Mouse (Mus musculus): ENCODE data around the gene Rapgef4. TPM values are rescaled to one million over a fixed set of nuclear protein-coding genes. Genes with fewer than 3 reads are reported as not detected.

Gene Rapgef4
- polyA plus RNA-seq, 1 experiment from 2014 or later, result 16.7 TPM

GRCm38 (mm10) chr2:72018736-72019135 is 37.7 kb downstream of the Rapgef4 start:
- no peak overlapping the region for H3K27ac ChIP-seq
- WGBS, result 75% methylated on average over 1 of the region's 1 CpGs
- ATAC-seq (ENCODE audit: low FRiP score), result no peak

DNA sequence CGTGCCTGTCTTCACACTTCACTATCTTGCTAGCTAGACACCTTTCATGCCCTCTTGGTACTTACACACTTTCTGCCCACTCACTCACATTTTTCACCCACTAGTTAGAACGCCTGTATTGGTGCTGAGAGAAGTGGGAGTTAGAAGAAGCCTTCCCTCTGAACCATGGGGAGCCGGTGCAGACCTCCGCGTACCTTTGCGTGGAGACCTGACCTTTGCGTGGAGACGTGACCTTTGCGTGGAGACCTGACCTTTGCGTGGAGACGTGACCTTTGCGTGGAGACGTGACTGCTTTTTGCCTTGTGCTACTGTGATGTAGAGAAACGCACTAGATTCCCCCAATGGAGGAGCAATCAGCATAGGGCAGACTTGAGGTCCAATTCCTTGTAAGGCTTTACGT is 39.7 kb downstream of the Rapgef4 start:
- H3K9me3 ChIP-seq, result no peaks in the 10 kb centered on the region
- no peak for ATAC-seq (ENCODE audit: low FRiP score)
- H3K9ac ChIP-seq, result no peak overlapping the region
- no peak overlapping the region for H3K4me3 ChIP-seq
- 90% methylated on average over 15 of the region's 15 CpGs for WGBS
- H3K27me3 ChIP-seq, result no peaks in the 10 kb centered on the region
- no peaks in the 10 kb centered on the region for H3K36me3 ChIP-seq
- no peaks in the 10 kb centered on the region for H3K4me1 ChIP-seq (replicated peaks)
- H3K4me2 ChIP-seq, result no peak overlapping the region
- no peak overlapping the region for H3K27ac ChIP-seq

More at GRCm38 (mm10) chr2:72018736-72019135, 37.7 kb downstream of the Rapgef4 start:
- no peak overlapping the region for H3K4me3 ChIP-seq
- no peaks in the 10 kb centered on the region for H3K4me1 ChIP-seq (replicated peaks)
- H3K4me2 ChIP-seq, result no peak overlapping the region
- H3K9ac ChIP-seq, result no peak overlapping the region
- no peaks in the 10 kb centered on the region for H3K36me3 ChIP-seq
- no peaks in the 10 kb centered on the region for H3K27me3 ChIP-seq
- no peaks in the 10 kb centered on the region for H3K9me3 ChIP-seq

DNA sequence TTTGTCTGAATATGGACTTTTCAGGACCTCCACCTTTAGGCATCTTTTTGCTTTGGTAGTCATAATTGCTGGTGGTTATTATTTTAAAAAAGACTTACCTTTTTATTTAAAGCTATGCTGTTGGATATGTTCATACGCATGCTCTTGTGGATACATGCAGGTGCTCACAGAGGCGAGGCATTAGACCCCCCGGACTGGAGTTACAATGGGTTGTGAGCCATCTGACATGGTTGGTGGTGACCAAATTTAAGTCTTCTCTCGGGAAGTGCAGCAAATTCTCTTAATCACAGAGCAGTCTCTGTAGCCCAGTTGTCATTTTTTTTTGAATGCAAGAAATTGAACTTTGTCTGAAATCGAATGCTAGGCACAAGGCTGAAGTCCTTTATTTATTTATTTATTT is 40.4 kb downstream of the Rapgef4 start:
- H3K27ac ChIP-seq, result no peak overlapping the region
- no peak overlapping the region for H3K4me3 ChIP-seq
- H3K9ac ChIP-seq, result no peak overlapping the region
- H3K27me3 ChIP-seq, result no peaks in the 10 kb centered on the region
- ATAC-seq (ENCODE audit: low FRiP score), result no peak
- WGBS, result 76% methylated on average over 5 of the region's 5 CpGs
- H3K9me3 ChIP-seq, result no peaks in the 10 kb centered on the region
- H3K4me1 ChIP-seq (replicated peaks), result no peaks in the 10 kb centered on the region
- H3K36me3 ChIP-seq, result no peaks in the 10 kb centered on the region
- no peak overlapping the region for H3K4me2 ChIP-seq

- no peak for ATAC-seq (ENCODE audit: low FRiP score)
- Histone ChIP-seq H3K27me3 (no peaks in the 10 kb centered on the region), H3K4me3 (no peak overlapping the region), H3K9ac (no peak overlapping the region), H3K4me1 (replicated peaks) (no peaks in the 10 kb centered on the region), H3K9me3 (no peaks in the 10 kb centered on the region), H3K27ac (no peak overlapping the region), H3K4me2 (no peak overlapping the region), H3K36me3 (no peaks in the 10 kb centered on the region)
- WGBS, result 61% methylated on average over 3 of the region's 3 CpGs
Measured at GRCm38 (mm10) chr2:72021845-72022244, 40.8 kb downstream of the Rapgef4 start.

- H3K27me3 ChIP-seq, result no peaks in the 10 kb centered on the region
- no peaks in the 10 kb centered on the region for H3K9me3 ChIP-seq
- no peak overlapping the region for H3K4me2 ChIP-seq
- H3K36me3 ChIP-seq, result no peaks in the 10 kb centered on the region
- no peak overlapping the region for H3K27ac ChIP-seq
- H3K4me1 ChIP-seq (replicated peaks), result no peaks in the 10 kb centered on the region
- WGBS, result 89% methylated on average over 5 of the region's 5 CpGs
- no peak overlapping the region for H3K4me3 ChIP-seq
- no peak for ATAC-seq (ENCODE audit: low FRiP score)
- no peak overlapping the region for H3K9ac ChIP-seq
Measured at GRCm38 (mm10) chr2:72023791-72024190, 42.8 kb downstream of the Rapgef4 start.

DNA sequence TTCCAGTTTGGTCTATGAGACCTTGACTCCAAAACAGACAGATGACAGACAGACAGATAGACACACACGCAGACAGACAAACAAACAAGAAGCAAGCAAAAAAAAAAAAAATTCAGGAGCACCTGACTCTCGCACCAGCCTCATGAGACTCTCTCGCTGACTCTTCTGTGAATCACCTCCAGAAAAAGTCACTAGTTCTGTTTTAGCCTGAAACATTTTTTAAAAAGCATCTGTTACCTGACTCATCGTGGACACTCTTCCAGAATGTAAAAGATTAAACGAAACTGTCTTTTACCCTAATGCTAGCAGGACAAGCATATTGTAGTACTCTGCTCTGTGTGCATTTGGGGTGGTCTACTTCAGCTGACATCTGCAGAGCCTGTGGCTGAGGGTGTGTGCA is 44.6 kb downstream of the Rapgef4 start:
- H3K9me3 ChIP-seq, result no peaks in the 10 kb centered on the region
- H3K4me1 ChIP-seq (replicated peaks), result no peaks in the 10 kb centered on the region
- no peak overlapping the region for H3K9ac ChIP-seq
- H3K4me2 ChIP-seq, result no peak overlapping the region
- H3K4me3 ChIP-seq, result no peak overlapping the region
- WGBS, result 91% methylated on average over 5 of the region's 5 CpGs
- no peak for ATAC-seq (ENCODE audit: low FRiP score)
- no peaks in the 10 kb centered on the region for H3K27me3 ChIP-seq
- H3K36me3 ChIP-seq, result no peaks in the 10 kb centered on the region
- no peak overlapping the region for H3K27ac ChIP-seq

DNA sequence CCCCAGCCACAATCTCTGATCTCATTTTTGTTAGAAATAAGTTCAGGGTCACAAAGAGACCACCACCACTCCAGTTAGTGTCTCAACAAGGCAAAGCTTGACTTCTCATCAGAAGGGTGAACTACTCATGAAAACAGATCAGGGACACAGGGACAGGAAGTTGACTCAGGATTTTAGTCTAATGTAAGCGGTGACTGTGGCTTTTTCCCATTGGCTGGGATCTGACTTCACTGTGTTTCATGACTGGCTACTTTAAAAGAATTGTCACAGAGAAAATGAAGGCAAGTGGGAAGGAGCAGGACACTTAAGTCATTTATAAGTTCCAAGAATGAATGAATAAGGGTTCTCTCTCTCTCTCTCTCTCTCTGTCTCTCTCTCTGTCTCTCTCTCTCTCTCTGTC is 45.5 kb downstream of the Rapgef4 start:
- ATAC-seq (ENCODE audit: low FRiP score), result no peak
- H3K4me3 ChIP-seq, result no peak overlapping the region
- H3K4me2 ChIP-seq, result no peak overlapping the region
- WGBS, result 85% methylated on average over 1 of the region's 1 CpGs
- H3K36me3 ChIP-seq, result no peaks in the 10 kb centered on the region
- no peak overlapping the region for H3K27ac ChIP-seq
- no peaks in the 10 kb centered on the region for H3K9me3 ChIP-seq
- no peaks in the 10 kb centered on the region for H3K27me3 ChIP-seq
- H3K4me1 ChIP-seq (replicated peaks), result no peaks in the 10 kb centered on the region
- H3K9ac ChIP-seq, result no peak overlapping the region

DNA sequence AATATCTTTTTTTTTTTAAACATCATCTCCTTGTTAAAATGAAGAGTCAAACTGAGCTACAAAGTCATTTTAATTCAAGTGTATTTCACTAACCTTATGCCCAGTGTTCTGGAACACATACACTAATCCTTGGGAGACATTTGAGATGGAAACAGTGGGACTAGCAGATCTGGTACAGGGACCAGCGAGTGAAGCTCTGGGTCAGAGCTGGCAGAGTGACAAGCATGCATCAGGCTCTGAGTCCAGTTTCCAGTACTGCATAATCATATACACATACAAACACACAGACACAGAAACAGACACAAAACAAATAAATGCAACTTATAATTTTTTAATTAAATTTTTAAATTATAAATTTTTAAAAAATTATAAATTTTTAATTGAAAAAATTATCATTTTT is 48.0 kb downstream of the Rapgef4 start:
- ATAC-seq (ENCODE audit: low FRiP score), result no peak
- WGBS, result 74% methylated on average over 1 of the region's 1 CpGs

DNA sequence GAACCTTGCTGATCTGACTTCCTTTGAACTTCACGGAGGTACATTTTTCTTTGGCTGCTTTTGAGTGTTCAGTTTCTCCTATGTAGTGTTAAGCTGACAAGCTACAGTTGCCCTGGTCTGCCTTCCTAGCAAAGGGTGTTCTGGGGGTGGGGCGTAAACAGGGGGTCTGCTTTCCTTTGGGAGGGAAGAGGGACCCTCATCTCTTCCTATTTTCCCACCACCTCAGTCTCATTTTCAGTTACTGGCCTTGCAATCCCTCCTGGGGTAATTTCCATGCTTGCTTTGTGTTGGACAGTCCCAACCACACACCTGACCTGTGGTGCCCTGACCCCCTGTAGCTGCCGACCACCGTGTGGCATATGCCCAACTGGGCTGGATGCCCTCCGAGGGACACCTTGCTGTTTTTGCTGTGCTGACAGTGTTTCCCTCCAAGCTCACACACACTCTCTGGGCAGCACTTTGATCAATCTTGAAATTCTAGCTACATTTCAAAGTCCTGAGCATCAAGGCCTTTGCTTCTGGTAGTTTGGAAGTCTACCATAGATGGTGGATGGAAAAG is 48.6 kb downstream of the Rapgef4 start:
- Histone ChIP-seq H3K36me3 (no peaks in the 10 kb centered on the region), H3K4me2 (no peak overlapping the region), H3K27ac (no peak overlapping the region), H3K4me1 (replicated peaks) (no peaks in the 10 kb centered on the region), H3K27me3 (no peaks in the 10 kb centered on the region), H3K9ac (no peak overlapping the region), H3K9me3 (no peaks in the 10 kb centered on the region), H3K4me3 (no peak overlapping the region)
- WGBS, result 86% methylated on average over 5 of the region's 5 CpGs
- ATAC-seq (ENCODE audit: low FRiP score), result no peak

More for the DNA sequence above, 48.0 kb downstream of the Rapgef4 start:
- no peak overlapping the region for H3K27ac ChIP-seq
- H3K9me3 ChIP-seq, result no peaks in the 10 kb centered on the region
- no peak overlapping the region for H3K4me3 ChIP-seq
- H3K36me3 ChIP-seq, result no peaks in the 10 kb centered on the region
- no peaks in the 10 kb centered on the region for H3K4me1 ChIP-seq (replicated peaks)
- no peaks in the 10 kb centered on the region for H3K27me3 ChIP-seq
- no peak overlapping the region for H3K9ac ChIP-seq
- no peak overlapping the region for H3K4me2 ChIP-seq

DNA sequence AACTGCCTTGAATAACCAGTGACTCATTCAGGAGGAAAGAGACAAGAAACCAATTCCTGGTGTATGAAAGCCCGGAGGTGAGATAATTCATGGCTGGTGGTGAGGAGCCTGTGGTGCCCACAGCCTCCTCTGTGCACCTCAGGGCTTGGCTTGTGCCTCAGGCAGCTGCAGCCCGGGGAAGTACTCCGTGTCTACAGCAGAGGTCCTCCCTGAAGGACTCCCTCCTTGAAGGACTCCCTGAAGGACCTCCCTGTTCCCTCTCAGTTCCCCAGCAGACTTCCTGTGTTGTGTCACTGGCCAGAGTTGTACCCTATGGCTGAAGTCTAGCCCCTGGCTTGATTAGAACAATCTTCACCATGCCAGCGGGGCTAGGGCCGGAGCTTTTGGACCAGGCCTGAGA is 50.7 kb downstream of the Rapgef4 start:
- H3K36me3 ChIP-seq, result no peaks in the 10 kb centered on the region
- 87% methylated on average over 5 of the region's 5 CpGs for WGBS
- ATAC-seq (ENCODE audit: low FRiP score), result no peak

DNA sequence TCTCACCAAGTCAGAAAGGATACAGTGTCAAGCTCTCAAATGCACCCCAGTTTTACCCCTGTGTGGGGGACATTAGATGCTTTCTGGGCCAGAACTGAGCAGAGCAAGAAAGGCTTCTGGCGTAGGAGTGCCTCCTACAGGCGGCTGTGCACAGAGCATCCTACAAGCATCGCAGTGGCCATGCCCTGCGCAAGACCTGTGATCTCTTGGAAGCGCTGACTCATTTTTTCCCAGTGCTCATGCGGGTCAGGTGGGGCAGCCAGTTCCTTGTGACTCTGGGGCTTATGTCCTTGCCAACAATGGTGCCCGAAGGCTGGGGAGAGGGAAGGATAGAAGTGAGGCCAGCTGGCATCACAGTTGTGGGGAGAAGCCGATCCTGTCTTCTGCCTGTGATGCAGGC is 54.6 kb downstream of the Rapgef4 start:
- Histone ChIP-seq H3K4me3 (no peak overlapping the region), H3K9me3 (no peaks in the 10 kb centered on the region), H3K27me3 (peaks cover 13% of the 10 kb centered on the region), H3K9ac (no peak overlapping the region; the same call in 1 of the 2 replicates), H3K4me2 (no peak overlapping the region), H3K27ac (no peak overlapping the region), H3K4me1 (replicated peaks) (no peaks in the 10 kb centered on the region; the same call in 1 of the 2 replicates), H3K36me3 (no peaks in the 10 kb centered on the region)
- ATAC-seq (ENCODE audit: low FRiP score), result no peak
- 57% methylated on average over 8 of the region's 8 CpGs for WGBS

More for the DNA sequence above, 50.7 kb downstream of the Rapgef4 start:
- no peak overlapping the region for H3K4me3 ChIP-seq
- no peak overlapping the region for H3K4me2 ChIP-seq
- no peak overlapping the region for H3K9ac ChIP-seq
- H3K27ac ChIP-seq, result no peak overlapping the region
- H3K4me1 ChIP-seq (replicated peaks), result no peaks in the 10 kb centered on the region
- peaks cover under 1% of the 10 kb centered on the region; the same call in 1 of the 2 replicates for H3K27me3 ChIP-seq
- no peaks in the 10 kb centered on the region for H3K9me3 ChIP-seq

DNA sequence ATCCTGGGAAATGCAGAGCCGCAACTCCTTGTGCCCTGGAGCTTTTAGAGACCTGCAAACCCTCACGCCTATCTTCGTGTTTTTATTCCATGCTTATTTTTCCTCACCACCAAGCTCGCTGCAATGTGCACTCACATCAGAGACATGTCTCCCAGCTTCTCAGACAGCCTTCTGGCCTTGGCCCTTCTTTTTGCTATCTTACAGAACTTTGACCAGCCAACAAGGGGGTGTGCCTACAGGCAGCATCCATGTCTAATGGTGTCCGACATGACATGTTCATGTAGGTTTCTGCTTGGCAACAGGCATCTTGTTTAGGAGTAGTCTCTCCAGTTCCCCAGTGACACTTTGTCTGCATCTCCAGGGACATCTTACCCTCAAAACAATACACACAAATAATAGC is 56.3 kb downstream of the Rapgef4 start:
- no peaks in the 10 kb centered on the region for H3K36me3 ChIP-seq
- no peak overlapping the region for H3K4me3 ChIP-seq
- H3K27ac ChIP-seq, result no peak overlapping the region
- no peaks in the 10 kb centered on the region for H3K9me3 ChIP-seq
- H3K27me3 ChIP-seq, result peaks cover 19% of the 10 kb centered on the region
- no peak for ATAC-seq (ENCODE audit: low FRiP score)
- WGBS, result 88% methylated on average over 5 of the region's 5 CpGs
- no peak overlapping the region for H3K4me2 ChIP-seq
- no peak overlapping the region for H3K9ac ChIP-seq
- H3K4me1 ChIP-seq (replicated peaks), result no peaks in the 10 kb centered on the region; the same call in 1 of the 2 replicates

DNA sequence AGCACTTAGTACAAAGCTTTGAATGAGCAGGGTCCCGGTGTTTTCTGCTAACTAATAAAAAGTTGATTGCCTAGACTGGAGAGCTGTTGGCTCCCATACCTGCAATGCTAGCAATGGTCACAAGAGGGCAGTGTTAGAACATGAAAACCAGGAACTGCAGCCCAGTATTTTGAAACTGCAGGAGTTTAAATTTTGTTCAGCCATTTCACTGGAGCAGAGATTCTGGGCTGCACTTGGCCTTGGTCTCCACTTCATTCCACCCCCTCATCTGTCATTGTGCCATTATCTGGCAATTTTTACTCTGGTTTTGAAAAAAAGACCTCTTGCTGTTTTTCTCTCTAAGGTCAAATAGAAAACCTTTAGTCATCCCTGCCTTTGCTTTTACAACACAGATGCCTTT is 57.2 kb downstream of the Rapgef4 start:
- no peak overlapping the region for H3K27ac ChIP-seq
- H3K4me3 ChIP-seq, result no peak overlapping the region
- WGBS, result 30% methylated on average over 1 of the region's 1 CpGs
- H3K4me1 ChIP-seq (replicated peaks), result no peaks in the 10 kb centered on the region; the same call in 1 of the 2 replicates
- ATAC-seq (ENCODE audit: low FRiP score), result no peak
- H3K36me3 ChIP-seq, result no peaks in the 10 kb centered on the region
- H3K9ac ChIP-seq, result no peak overlapping the region
- no peaks in the 10 kb centered on the region for H3K9me3 ChIP-seq
- peaks cover 19% of the 10 kb centered on the region for H3K27me3 ChIP-seq
- H3K4me2 ChIP-seq, result no peak overlapping the region
